Mouse (Mus musculus) myocyte (in vitro differentiated cells): Measurements from ENCODE around the gene Nek1.

Experiments
- CEBPB ChIP-seq: IDR thresholded peaks from 2 replicates; pipeline ENCODE4 v1.6.1; 2011; ENCODE audit warnings: mild to moderate bottlenecking, moderate library complexity; ENCODE audit not compliant: poor library complexity, insufficient read depth, severe bottlenecking
- E2F4 ChIP-seq: IDR thresholded peaks from one replicate; pipeline ENCODE4 v1.6.1; 2011; ENCODE audit warnings: mild to moderate bottlenecking, control low read depth, moderate library complexity; ENCODE audit not compliant: insufficient read depth
- MAX ChIP-seq: IDR thresholded peaks from one replicate; pipeline ENCODE4 v1.6.1; 2011; ENCODE audit warnings: low read depth, mild to moderate bottlenecking, control low read depth
- MYOD1 ChIP-seq, 3 experiments: IDR thresholded peaks; one replicate each; pipeline ENCODE4 v1.6.1; 2011; ENCODE audit warnings: control low read depth in 2 of 3, low read depth in 2 of 3, mild to moderate bottlenecking in 2 of 3, moderate library complexity in 1 of 3; ENCODE audit not compliant: insufficient read length in 2 of 3, control insufficient read depth in 1 of 3
- MYOG ChIP-seq, 3 experiments: IDR thresholded peaks; one replicate each; pipeline ENCODE4 v1.6.1; 2011; ENCODE audit warnings: control low read depth in 2 of 3, low read depth in 2 of 3, mild to moderate bottlenecking in 2 of 3; ENCODE audit not compliant: insufficient read length in 2 of 3, control insufficient read depth in 1 of 3, insufficient read depth in 1 of 3
- POLR2A ChIP-seq: IDR thresholded peaks from one replicate; pipeline ENCODE4 v1.6.1; 2011; ENCODE audit warnings: low read depth, mild to moderate bottlenecking, control low read depth, moderate library complexity; ENCODE audit not compliant: insufficient read length
- POLR2AphosphoS2 ChIP-seq: IDR thresholded peaks from one replicate; pipeline ENCODE4 v1.6.1; 2011; ENCODE audit warnings: low read depth, control low read depth; ENCODE audit not compliant: insufficient read length
- REST ChIP-seq: IDR thresholded peaks from one replicate; pipeline ENCODE4 v1.6.1; 2011; ENCODE audit warnings: mild to moderate bottlenecking, control low read depth, moderate library complexity; ENCODE audit not compliant: insufficient read depth, insufficient read length
- SRF ChIP-seq: IDR thresholded peaks from one replicate; pipeline ENCODE4 v1.6.1; 2011; ENCODE audit warnings: low read depth; ENCODE audit not compliant: control insufficient read depth, insufficient read length
- TCF12 ChIP-seq: IDR thresholded peaks from one replicate; pipeline ENCODE4 v1.6.1; 2011; ENCODE audit warnings: mild to moderate bottlenecking, control low read depth; ENCODE audit not compliant: poor library complexity, insufficient read depth, severe bottlenecking
- TCF3 ChIP-seq: IDR thresholded peaks from one replicate; pipeline ENCODE4 v1.6.1; 2011; ENCODE audit warnings: low read depth, control low read depth; ENCODE audit not compliant: insufficient read length
- USF1 ChIP-seq: IDR thresholded peaks from one replicate; pipeline ENCODE4 v1.6.1; 2011; ENCODE audit warnings: low read depth, mild to moderate bottlenecking, control low read depth, moderate library complexity

DNA sequence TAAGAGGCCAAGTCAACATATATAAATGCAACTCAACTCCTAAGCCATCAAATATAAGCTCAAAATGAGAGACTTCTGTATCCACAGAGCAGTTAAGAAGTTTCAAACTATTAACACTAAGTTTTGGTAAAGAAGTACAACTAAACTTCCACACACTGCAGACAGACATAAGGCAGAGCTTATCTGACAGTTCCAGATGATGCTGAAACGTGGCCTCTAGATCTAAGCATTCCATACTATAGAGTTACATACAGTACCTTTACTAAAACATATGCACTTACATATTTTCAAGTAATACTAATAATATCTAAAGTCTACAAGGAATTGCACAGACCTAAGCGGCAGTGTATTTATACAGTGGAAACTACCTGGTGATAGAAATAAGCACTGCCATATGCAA is 18.2 kb upstream of the Nek1 start:
- TF ChIP-seq POLR2A (no peak), CEBPB (no peak), MYOD1 (IDR thresholded peaks at IDR 0.05; ENCODE audit: control insufficient read depth in 1 of 3, insufficient read length in 2 of 3, low read depth in 2 of 3) (no peak), MAX (no peak), E2F4 (no peak), MYOG (IDR thresholded peaks at IDR 0.05; ENCODE audit: control insufficient read depth in 1 of 3, insufficient read depth in 1 of 3, insufficient read length in 2 of 3, low read depth in 2 of 3) (no peak), USF1 (no peak), TCF12 (no peak), POLR2AphosphoS2 (no peak), REST (no peak), SRF (no peak), TCF3 (no peak)
